Mouse (Mus musculus) adrenal gland, postnatal 25 days (tissue): ENCODE measurements around the gene Mlana. TPM values are rescaled to one million over a fixed set of nuclear protein-coding genes. Genes with fewer than 3 reads are reported as not detected.

Experiments used
- DNase-seq: peaks from one replicate; pipeline ENCODE4 v3.0.0; 2021; ENCODE audit warnings: mixed read lengths
- total RNA-seq: library from RNA; stranded (reverse); gene quantifications from 2 replicates; pipeline ENCODE4 v1.2.3, GENCODE M21; 2021

Mlana gene
- total RNA-seq, 1 experiment from 2014 or later, result not detected

- no peak for DNase-seq
Observed at GRCm38 (mm10) chr19:29676479-29677193, 21.0 kb upstream of the Mlana start.

DNA sequence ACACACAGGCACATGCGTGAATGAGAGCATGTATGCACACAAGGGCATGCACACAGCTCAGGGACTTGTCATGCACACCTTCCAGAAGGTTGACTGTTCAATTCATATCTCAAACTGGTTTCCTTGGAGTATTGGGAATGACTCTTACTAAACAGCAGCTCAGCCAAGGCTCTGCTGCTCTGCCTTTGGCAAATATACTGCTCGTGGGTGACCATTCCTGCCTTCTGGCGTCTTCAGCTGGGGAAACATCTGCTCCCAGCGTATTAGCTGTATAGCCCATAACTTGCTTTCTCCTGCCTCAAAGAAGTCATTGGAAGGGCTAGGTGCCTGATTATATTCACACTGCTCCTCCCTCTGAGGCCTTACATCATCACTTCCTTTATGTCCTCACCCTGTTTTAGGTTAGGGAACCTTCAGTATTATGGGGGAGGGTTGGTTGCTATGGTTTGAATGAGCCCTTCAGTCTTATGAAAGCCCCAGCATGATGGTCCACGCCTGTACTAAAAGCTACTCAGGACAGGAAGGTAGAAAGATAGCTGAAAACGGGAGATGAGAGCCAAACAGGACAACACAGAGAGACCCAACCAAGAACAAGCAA, 19.3 kb upstream of the Mlana start:
- DNase-seq, result no peak

DNA sequence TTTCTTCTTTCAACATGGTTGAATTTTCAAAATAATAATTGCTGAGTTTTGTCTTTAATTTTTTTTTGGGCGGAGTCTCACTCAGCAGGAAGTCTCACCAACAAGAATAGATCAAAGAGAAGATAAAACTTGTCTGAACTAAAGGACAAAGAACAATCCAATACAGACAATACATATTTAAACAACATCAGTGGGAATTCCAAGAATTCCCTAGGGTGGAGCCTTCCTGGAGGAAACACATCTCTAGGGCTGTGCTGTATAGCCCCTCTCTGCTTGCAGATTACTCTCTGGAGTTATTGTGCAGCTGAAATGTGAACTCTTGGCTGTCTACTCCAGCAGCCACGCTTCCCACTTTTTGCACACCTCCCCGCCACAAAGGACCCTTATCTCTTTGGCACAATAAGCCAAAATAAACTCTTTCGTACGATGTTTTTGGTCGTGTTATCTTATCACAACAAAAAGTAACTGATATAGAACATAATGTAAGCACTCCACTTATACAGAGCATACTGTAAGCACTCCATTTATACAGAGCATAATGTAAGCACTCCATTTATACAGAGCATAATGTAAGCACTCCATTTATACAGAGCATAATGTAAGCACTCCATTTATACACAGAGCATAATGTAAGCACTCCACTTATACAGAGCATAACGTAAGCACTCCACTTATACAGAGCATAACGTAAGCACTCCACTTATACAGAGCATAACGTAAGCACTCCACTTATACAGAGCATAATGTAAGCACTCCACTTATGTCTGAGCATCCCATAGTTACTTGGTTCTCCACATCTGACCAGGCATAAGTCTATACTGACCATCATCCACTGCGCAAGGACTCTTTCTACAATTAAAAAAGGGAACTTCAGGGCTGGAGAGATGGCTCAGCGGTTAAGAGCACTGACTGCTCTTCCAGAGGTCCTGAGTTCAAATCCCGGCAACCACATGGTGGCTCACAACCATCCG, 17.2 kb upstream of the Mlana start:
- DNase-seq, result no peak

- DNase-seq, result peak; percentile 76
Observed at GRCm38 (mm10) chr19:29683844-29684540, 13.6 kb upstream of the Mlana start.

DNA sequence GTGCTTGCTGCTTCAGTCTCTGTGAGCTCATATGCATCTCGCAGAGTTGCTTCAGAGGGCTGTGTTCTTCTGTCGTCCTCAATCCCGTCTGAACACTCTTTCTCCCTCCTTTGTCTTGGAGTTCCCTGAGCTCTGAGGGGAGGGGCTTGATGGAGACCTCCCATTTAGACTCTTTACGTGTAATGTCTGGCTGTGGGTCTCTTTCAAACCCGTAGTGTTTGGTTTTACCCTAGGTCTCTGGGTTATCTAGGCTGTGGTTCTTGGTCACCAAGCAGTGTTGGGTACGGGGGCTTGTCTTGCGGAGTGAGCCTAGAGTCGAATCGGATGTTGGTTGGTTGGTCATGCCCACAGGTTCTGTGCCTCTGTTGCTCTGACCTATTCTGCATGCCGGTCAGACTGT, 2.6 kb upstream of the Mlana start:
- no peak for DNase-seq

- no peak for DNase-seq
Observed at GRCm38 (mm10) chr19:29696309-29696708, 1.3 kb upstream of the Mlana start.

GRCm38 (mm10) chr19:29696840-29697239, 784 bp upstream of the Mlana start:
- no peak for DNase-seq

DNA sequence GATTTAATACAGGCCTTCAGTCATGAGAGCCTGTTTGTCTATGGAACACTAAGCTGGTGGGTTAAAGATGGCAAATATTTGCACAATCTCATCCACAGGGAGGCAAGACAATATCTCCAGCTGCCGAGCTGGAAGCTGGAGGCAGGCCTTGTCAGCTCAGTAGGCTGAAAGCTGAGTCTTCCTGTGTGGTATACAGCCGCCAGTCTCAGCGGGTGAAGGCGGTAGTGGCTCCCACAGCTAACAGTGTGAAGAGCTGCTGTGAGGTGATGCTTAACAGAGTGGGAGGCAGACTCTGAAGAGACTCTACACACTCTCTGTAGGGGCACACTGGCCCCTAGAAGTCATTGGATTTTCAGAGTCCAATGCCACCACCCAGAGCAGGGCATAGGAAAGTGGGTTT, 4.1 kb downstream of the Mlana start:
- no peak for DNase-seq

DNA sequence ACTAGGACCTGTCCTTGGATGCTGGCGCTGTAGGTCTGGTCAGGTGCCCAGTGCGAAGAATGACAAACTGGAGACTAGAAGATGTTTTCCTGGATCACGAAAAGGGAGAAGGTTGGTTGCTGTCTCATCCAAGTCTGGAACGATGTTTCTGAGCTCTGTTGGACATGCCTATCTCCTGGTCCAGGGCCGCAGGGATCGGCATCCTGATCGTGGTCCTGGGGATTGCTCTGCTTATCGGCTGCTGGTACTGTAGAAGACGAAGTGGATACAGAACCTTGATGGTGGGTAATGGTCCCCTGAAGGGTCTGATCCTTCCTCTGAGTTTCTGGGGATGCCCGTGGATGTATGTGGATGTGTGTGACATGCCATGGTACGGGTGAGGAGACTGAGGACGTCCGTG, 6.8 kb downstream of the Mlana start:
- DNase-seq, result no peak

- no peak for DNase-seq
Observed at GRCm38 (mm10) chr19:29707314-29707898, 9.8 kb downstream of the Mlana start.

DNA sequence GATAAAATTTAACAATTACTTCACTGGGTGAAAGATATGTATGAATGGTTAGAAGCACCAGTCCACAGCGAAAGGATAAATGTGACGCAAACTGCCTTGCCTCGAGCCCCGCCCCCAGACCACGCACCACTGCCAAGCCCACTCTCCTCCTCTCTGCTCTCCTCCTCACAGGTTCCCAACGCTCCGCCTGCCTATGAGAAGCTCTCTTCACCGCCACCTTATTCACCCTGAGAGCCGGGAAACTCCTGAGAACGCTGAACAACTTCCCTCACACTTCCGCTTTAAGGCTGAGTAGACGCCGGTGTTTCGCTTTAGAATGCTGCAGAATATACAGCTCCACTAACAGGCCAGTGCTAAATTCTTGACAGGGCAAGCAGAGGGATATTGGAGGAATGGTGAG, 10.4 kb downstream of the Mlana start:
- DNase-seq, result no peak

DNA sequence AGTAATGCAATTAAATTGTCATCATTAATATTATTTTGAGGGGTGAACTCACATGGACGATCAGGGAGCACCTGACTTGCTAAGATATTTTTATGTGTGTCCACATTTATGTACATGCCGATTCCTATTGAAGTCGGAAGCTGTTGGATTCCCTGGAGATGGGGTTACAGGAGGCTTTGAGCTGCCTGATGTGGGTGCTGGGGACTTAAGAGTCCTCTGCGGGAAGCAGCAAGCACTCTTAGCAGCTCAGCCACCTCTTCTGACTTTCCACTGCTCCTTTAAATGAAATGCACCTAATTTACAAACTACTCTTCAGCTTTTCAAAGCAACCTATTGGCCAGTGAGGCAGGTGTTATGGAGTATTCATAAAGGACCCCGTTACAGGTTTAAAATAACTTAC, 10.8 kb downstream of the Mlana start:
- no peak for DNase-seq

- no peak for DNase-seq
Observed at GRCm38 (mm10) chr19:29709461-29709860, 11.8 kb downstream of the Mlana start.

DNA sequence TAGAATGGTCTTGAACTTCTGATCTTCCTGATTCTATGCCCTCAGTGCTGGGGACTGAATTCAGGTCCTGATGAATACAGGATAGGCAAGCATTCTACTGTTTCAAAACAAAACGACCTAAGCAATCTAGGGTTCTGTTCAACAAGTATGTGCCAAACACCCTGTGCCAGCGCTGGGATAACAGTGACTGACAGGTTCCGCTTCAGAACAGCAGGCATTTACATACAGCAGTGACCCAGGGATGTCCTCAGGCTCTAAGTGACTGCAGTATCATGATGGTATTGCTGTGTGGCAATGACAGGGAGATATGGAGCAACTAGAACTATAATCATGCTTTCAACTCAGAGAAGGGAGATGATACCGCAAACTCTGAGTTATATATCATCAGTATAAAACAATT, 15.8 kb downstream of the Mlana start:
- no peak for DNase-seq

- DNase-seq, result no peak
Observed at GRCm38 (mm10) chr19:29717854-29718253, 20.2 kb downstream of the Mlana start.

GRCm38 (mm10) chr19:29718476-29718875, 20.9 kb downstream of the Mlana start:
- DNase-seq, result no peak

- DNase-seq, result no peak
Observed at GRCm38 (mm10) chr19:29735421-29735820, 37.8 kb downstream of the Mlana start.

- DNase-seq, result no peak
Observed at GRCm38 (mm10) chr19:29739608-29740007, 42.0 kb downstream of the Mlana start.

DNA sequence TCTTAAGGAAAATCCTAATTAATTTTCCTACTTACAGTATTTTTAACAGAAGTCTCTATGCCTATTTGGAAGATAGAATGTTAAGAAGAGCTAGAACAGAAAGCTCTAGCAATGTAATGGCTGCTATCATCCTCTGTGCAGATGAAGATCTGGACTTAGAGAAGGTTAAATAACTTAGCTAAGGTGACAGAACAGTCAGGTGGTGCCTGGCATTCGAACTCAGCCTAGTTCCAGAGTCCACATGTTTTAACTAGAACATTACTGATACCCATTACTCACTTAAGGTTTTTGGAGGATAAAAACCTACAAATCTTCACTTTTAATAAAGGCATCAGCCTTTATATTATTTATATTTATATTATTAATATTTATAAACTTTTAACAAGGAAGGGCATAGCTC, 43.0 kb downstream of the Mlana start:
- no peak for DNase-seq

GRCm38 (mm10) chr19:29743531-29743930, 45.9 kb downstream of the Mlana start:
- no peak for DNase-seq

DNA sequence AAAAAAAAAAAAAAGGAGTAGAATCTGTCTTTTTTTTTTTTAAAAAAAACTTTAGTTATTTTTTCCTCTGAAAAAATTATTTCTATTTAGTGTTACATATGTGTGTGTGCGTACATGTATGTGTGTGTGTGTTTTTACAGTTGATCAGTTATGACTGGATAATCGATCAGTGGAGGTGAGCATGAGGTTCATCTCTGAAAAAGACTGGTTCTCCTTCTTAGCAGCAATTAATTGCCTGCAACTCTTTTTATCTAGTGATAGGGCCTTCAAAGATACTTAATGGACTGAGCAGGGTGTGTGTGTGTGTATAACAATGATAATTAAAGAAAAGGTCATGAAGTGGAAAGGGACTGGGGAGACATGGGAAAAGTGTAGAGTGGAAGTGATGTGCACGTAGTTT, 53.4 kb downstream of the Mlana start:
- no peak for DNase-seq

DNA sequence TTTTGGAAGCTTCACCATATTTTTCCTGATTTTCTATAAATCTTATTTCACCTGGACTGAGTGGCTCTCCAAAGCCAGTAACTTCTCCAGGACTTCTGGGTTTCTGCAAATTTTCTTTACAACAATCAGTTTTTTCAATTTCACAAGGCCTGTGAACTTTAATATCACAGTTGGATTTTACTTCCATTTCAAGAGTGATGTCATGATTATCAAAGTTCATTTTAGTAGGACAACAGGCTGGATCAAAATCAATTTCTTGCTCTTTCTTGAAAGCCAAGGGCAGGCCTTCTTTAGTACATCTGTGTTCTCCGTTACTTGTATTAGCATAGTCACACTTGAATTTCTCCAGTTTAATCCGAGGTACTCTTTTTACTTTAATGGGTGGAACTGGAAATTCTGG, 56.3 kb downstream of the Mlana start:
- DNase-seq, result no peak
